In the genomic region with DNA sequence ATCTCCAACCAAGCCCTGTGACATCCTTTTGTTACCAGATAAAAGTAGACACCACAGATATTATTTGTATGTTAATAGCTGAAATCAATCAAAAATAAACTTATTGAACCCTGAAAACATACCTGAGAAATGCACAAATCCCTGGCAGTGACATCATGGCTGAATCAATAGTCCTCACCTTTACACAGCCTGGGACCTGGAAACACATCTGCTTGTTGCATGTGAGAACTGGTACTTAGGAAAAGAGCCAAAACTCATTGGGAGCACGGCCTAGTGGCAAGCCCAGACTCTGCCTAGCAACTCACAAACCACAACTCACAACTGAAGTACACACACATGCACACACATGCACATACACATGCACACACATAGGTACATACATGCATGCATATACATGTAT, we compare ENCODE assay signal across 35 mouse cellular contexts.
"Had no signal": no experiment of that assay in that cellular context is flagged by ENCODE, and none has a peak within 500 bp of the region (broad histone marks: within the 10 kb centered on the region; RNA-seq: fewer than 3 reads in every experiment).

No protein-coding gene starts in this region.

- H3K4me3 ChIP-seq: heart, embryonic 10.5 days; heart, embryonic 12.5 days; heart, embryonic 13.5 days; heart, embryonic 15.5 days; hindbrain, embryonic 10.5 days; hindbrain, embryonic 12.5 days; hindbrain, embryonic 13.5 days; hindbrain, embryonic 15.5 days; intestine, embryonic 15.5 days; kidney, embryonic 15.5 days; layer of hippocampus, adult 2 months had no signal

- ATAC-seq: hindbrain, embryonic 16.5 days; hindbrain, postnatal 0 days; inflammation-experienced regulatory T-cells, adult 6 months; intestine, embryonic 15.5 days; intestine, embryonic 16.5 days; intestine, postnatal 0 days had no signal

- H3K4me2 ChIP-seq: heart, embryonic 11.5 days; heart, embryonic 12.5 days; heart, embryonic 13.5 days; heart, embryonic 15.5 days; hindbrain, embryonic 12.5 days; hindbrain, embryonic 13.5 days; hindbrain, embryonic 14.5 days; hindbrain, embryonic 15.5 days; intestine, embryonic 15.5 days; kidney, embryonic 15.5 days had no signal

- DNase-seq: heart, postnatal 10 days; heart, postnatal 14 days; heart, postnatal 36 days; heart, postnatal 4 days; kidney, adult 11 months; kidney, adult 18-20 months; kidney, adult 2 months; kidney, adult 8-10 months; kidney, adult 9 months; kidney, postnatal 10 days; kidney, postnatal 14 days; kidney, postnatal 25 days; kidney, postnatal 36 days; kidney, postnatal 4 days; layer of hippocampus, adult 9-11 months; layer of hippocampus, postnatal 36 days had no signal

- H3K27me3 ChIP-seq: heart, embryonic 12.5 days; heart, embryonic 13.5 days; heart, embryonic 15.5 days; hindbrain, embryonic 12.5 days; hindbrain, embryonic 15.5 days; intestine, embryonic 15.5 days; kidney, embryonic 15.5 days had no signal

- H3K9me3 ChIP-seq: heart, embryonic 10.5 days; heart, embryonic 12.5 days; heart, embryonic 13.5 days; heart, embryonic 15.5 days; hindbrain, embryonic 10.5 days; hindbrain, embryonic 12.5 days; hindbrain, embryonic 13.5 days; hindbrain, embryonic 15.5 days; intestine, embryonic 15.5 days; kidney, embryonic 15.5 days had no signal

- H3K9ac ChIP-seq: heart, embryonic 12.5 days; heart, embryonic 13.5 days; heart, embryonic 15.5 days; hindbrain, embryonic 12.5 days; hindbrain, embryonic 13.5 days; hindbrain, embryonic 14.5 days; hindbrain, embryonic 15.5 days; intestine, embryonic 15.5 days; kidney, embryonic 15.5 days had no signal

- H3K4me1 ChIP-seq: heart, embryonic 12.5 days; heart, embryonic 13.5 days; heart, embryonic 15.5 days; hindbrain, embryonic 10.5 days; hindbrain, embryonic 12.5 days; hindbrain, embryonic 15.5 days; intestine, embryonic 15.5 days had no signal

- H3K27ac ChIP-seq: heart, embryonic 10.5 days; heart, embryonic 13.5 days; heart, embryonic 15.5 days; hindbrain, embryonic 10.5 days; hindbrain, embryonic 12.5 days; hindbrain, embryonic 13.5 days; hindbrain, embryonic 14.5 days; hindbrain, embryonic 15.5 days; hindbrain, postnatal 0 days; intestine, embryonic 15.5 days; kidney, embryonic 15.5 days; kidney, postnatal 0 days; layer of hippocampus, adult 2 months had no signal

- H3K36me3 ChIP-seq: heart, embryonic 10.5 days; heart, embryonic 12.5 days; heart, embryonic 13.5 days; heart, embryonic 15.5 days; hindbrain, embryonic 10.5 days; hindbrain, embryonic 12.5 days; hindbrain, embryonic 13.5 days; hindbrain, embryonic 15.5 days; intestine, embryonic 15.5 days; kidney, embryonic 15.5 days had no signal
